Mouse (Mus musculus): Measurements from ENCODE around the gene Sgf29.

Gene Sgf29

GRCm38 (mm10) chr7:126642545-126643243 lies 6.4 kb upstream of the Sgf29 start:
- DNase-seq (ENCODE audit: low spot score in 2 of 2), result no peak

GRCm38 (mm10) chr7:126643244-126643617 lies 5.9 kb upstream of the Sgf29 start:
- DNase-seq (ENCODE audit: low spot score in 2 of 2), result peak in 1 of 2 experiments; percentile 20

GRCm38 (mm10) chr7:126644345-126644744 lies 4.8 kb upstream of the Sgf29 start:
- no peak for DNase-seq (ENCODE audit: low spot score in 2 of 2)

GRCm38 (mm10) chr7:126644914-126645313 lies 4.2 kb upstream of the Sgf29 start:
- DNase-seq (ENCODE audit: low spot score in 2 of 2), result no peak

- DNase-seq (ENCODE audit: low spot score in 2 of 2), result no peak
These were observed 3.4 kb upstream of the Sgf29 start for GRCm38 (mm10) chr7:126645708-126646107.

GRCm38 (mm10) chr7:126648486-126648885 lies 623 bp upstream of the Sgf29 start:
- DNase-seq (ENCODE audit: low spot score in 2 of 2), result no peak

- DNase-seq (ENCODE audit: low spot score in 2 of 2), result no peak
These were observed 1.7 kb downstream of the Sgf29 start for GRCm38 (mm10) chr7:126650852-126651251.

- no peak for DNase-seq (ENCODE audit: low spot score in 2 of 2)
These were observed 4.9 kb downstream of the Sgf29 start for GRCm38 (mm10) chr7:126653991-126654390.

GRCm38 (mm10) chr7:126655695-126656094 lies 6.6 kb downstream of the Sgf29 start:
- DNase-seq (ENCODE audit: low spot score in 2 of 2), result peak; percentile 59

- no peak for DNase-seq (ENCODE audit: low spot score in 2 of 2)
These were observed 8.4 kb downstream of the Sgf29 start for GRCm38 (mm10) chr7:126657522-126657921.

GRCm38 (mm10) chr7:126659771-126660170 lies 10.7 kb downstream of the Sgf29 start:
- DNase-seq (ENCODE audit: low spot score in 2 of 2), result no peak

GRCm38 (mm10) chr7:126663646-126664045 lies 14.5 kb downstream of the Sgf29 start:
- DNase-seq (ENCODE audit: low spot score in 2 of 2), result no peak

- DNase-seq (ENCODE audit: low spot score in 2 of 2), result no peak
These were observed 16.2 kb downstream of the Sgf29 start for GRCm38 (mm10) chr7:126665269-126665668.

- DNase-seq (ENCODE audit: low spot score in 2 of 2), result no peak
These were observed 18.5 kb downstream of the Sgf29 start for GRCm38 (mm10) chr7:126667495-126668090.

GRCm38 (mm10) chr7:126668452-126668851 lies 19.3 kb downstream of the Sgf29 start:
- no peak for DNase-seq (ENCODE audit: low spot score in 2 of 2)

GRCm38 (mm10) chr7:126670152-126670551 lies 21.0 kb downstream of the Sgf29 start:
- DNase-seq (ENCODE audit: low spot score in 2 of 2), result no peak

GRCm38 (mm10) chr7:126672111-126672510 lies 23.0 kb downstream of the Sgf29 start:
- no peak for DNase-seq (ENCODE audit: low spot score in 2 of 2)

- DNase-seq (ENCODE audit: low spot score in 2 of 2), result no peak
These were observed 26.0 kb downstream of the Sgf29 start for GRCm38 (mm10) chr7:126675104-126675503.

GRCm38 (mm10) chr7:126676207-126676606 lies 27.1 kb downstream of the Sgf29 start, which contains the start of gene Sult1a1:
Sult1a1 (minus strand) TSS chr7:126676432.
- DNase-seq (ENCODE audit: low spot score in 2 of 2), result no peak

- no peak for DNase-seq (ENCODE audit: low spot score in 2 of 2)
These were observed 27.6 kb downstream of the Sgf29 start for GRCm38 (mm10) chr7:126676631-126677220.

- DNase-seq (ENCODE audit: low spot score in 2 of 2), result no peak
These were observed 29.6 kb downstream of the Sgf29 start for GRCm38 (mm10) chr7:126678545-126679341.

- no peak for DNase-seq (ENCODE audit: low spot score in 2 of 2)
These were observed 30.6 kb downstream of the Sgf29 start for GRCm38 (mm10) chr7:126679683-126680082.
